Mouse (Mus musculus) stomach, postnatal 0 days (tissue): ENCODE data around the gene Ugt1a5. TPM values are rescaled to one million over a fixed set of nuclear protein-coding genes. Genes with fewer than 3 reads are reported as not detected.
"Not testable (repeated sequence)": the region's sequence is repeated elsewhere in the genome, so short reads cannot be mapped to it uniquely, and the experiment has no call there.

Source experiments
- ATAC-seq: fragments of 200-750 bp; cut with Nextera tagmentation; 2 replicates; pipeline ENCODE4 v1.8.0; 2017; ENCODE audit not compliant: low FRiP score, low TSS enrichment
- DNase-seq: peaks from one replicate; pipeline ENCODE4 v3.0.0-alpha.2; 2016; ENCODE audit warnings: low spot score
- H3K27ac ChIP-seq: fragments of 300-500 bp; sonication (generic); replicated peaks from 2 replicates; pipeline ENCODE4 v1.5.1; 2014; ENCODE audit warnings: mild to moderate bottlenecking, control low read depth
- H3K27me3 ChIP-seq: fragments of 300-500 bp; sonication (generic); 2 replicates; pipeline ENCODE4 v1.6.1; 2014; ENCODE audit warnings: low read length; ENCODE audit not compliant: control insufficient read depth, insufficient read depth
- H3K36me3 ChIP-seq: fragments of 300-500 bp; sonication (generic); 2 replicates; pipeline ENCODE4 v1.6.1; 2014; ENCODE audit warnings: low read length, mixed read lengths; ENCODE audit not compliant: control insufficient read depth, insufficient read depth
- H3K4me1 ChIP-seq: fragments of 300-500 bp; sonication (generic); replicated peaks from 2 replicates; pipeline ENCODE4 v1.6.1; 2014; ENCODE audit warnings: antibody characterized with exemption; ENCODE audit not compliant: control insufficient read depth, insufficient read depth
- H3K4me2 ChIP-seq: fragments of 300-500 bp; sonication (generic); replicated peaks from 2 replicates; pipeline ENCODE4 v1.6.1; 2014; ENCODE audit warnings: low read depth, mild to moderate bottlenecking, control low read depth, moderate library complexity
- H3K4me3 ChIP-seq: fragments of 300-500 bp; sonication (generic); 2 replicates; pipeline ENCODE4 v1.5.1; 2014; ENCODE audit warnings: low read depth, low read length, control low read depth
- H3K9ac ChIP-seq: fragments of 300-500 bp; sonication (generic); 2 replicates; pipeline ENCODE4 v1.6.1; 2014; ENCODE audit warnings: mild to moderate bottlenecking, low read length, control low read depth, mixed read lengths
- H3K9me3 ChIP-seq: fragments of 300-500 bp; sonication (generic); 2 replicates; pipeline ENCODE4 v1.6.1; 2016; ENCODE audit warnings: low read length; ENCODE audit not compliant: control insufficient read depth
- CTCF ChIP-seq: IDR thresholded peaks from 2 replicates; pipeline ENCODE4 v1.5.1; 2016; ENCODE audit warnings: antibody characterized with exemption, low read depth, mild to moderate bottlenecking, moderate library complexity
- EP300 ChIP-seq: optimal IDR thresholded peaks from 2 replicates; pipeline ENCODE3; 2016; ENCODE audit warnings: antibody characterized with exemption
- WGBS: fragments of 180-500 bp; shearing (Covaris S2); extraction: QIAGEN DNeasy Blood & Tissue Kit; methylation state at CpG from one replicate; pipeline ENCODE4 v1.1.7; 2014; 5-methylcytosine and 5-hydroxymethylcytosine counted together
- polyA plus RNA-seq: library from polyadenylated mRNA; unstranded; fragments of >200 nt; fragmentation: Nextera tagmentation; extraction: Ambion mirVana; gene quantifications from 2 replicates; pipeline ENCODE4 v1.2.1, GENCODE M21; 2015

Ugt1a5 gene
- not detected in 2 replicates for polyA plus RNA-seq

DNA sequence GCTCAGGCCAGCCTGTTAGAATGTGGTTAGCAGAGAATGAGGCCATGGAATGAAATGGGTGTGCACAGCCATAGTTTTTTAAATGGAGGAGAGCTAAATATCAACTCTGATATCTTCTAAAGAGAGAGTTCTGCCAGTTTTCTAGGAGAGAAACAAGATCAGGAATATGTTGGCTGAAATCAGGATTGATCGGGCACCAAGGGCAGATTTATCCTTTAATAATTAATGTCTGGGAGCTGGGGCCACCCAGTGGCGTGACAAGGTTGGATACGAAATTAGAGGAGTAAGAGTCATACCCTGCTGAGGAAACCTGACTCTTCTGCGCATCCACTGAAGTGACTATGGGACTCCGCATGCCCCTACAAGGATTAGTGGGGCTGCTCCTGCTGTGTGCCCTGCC, at the start of gene Ugt1a5:
Ugt1a5 (plus strand) TSS at position 302 of the 400 bp plus-strand sequence.
- H3K4me1 ChIP-seq = no peaks in the 10 kb centered on the region
- no peak within 1 kb of the TSS for H3K27ac ChIP-seq
- no peaks in the 10 kb centered on the region for H3K36me3 ChIP-seq
- no peak within 1 kb of the TSS for H3K9ac ChIP-seq
- H3K4me3 ChIP-seq = no peak within 1 kb of the TSS
- no peaks in the 10 kb centered on the region for H3K9me3 ChIP-seq
- 88% methylated on average over 5 of the region's 5 CpGs for WGBS
- TF ChIP-seq EP300 (no peak), CTCF (no peak)
- DNase-seq = no peak
- no peak for ATAC-seq
- H3K4me2 ChIP-seq = no peak within 1 kb of the TSS
- no peaks in the 10 kb centered on the region for H3K27me3 ChIP-seq

DNA sequence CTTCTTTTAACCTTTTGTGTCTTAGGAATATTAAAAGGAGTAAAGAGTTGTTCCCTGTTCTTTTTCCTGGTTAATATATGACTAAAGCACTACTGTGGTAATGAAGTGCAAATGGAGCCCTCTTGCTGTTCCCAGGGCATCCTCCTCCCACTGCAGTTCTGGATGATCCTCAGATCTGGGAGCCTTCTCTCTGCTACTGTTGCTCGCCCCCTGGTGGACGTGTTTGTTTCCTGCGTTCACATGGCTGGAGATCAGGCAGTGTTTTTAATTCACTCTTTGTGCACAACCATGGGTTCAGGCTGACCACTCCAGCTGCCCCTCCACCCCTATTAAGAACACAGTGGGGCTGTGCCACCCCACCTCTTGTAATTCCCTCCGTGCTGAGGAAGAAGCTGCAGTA, 45.3 kb upstream of the Ugt1a5 start:
- not testable (repeated sequence) for H3K27ac ChIP-seq, DNase-seq, H3K9ac ChIP-seq, H3K4me1 ChIP-seq, H3K4me2 ChIP-seq, H3K4me3 ChIP-seq, H3K36me3 ChIP-seq, H3K27me3 ChIP-seq, H3K9me3 ChIP-seq
- peak; percentile 62 for TF ChIP-seq CTCF
- 15% methylated on average over 4 of the region's 4 CpGs for WGBS
- peak; percentile 56 for ATAC-seq

DNA sequence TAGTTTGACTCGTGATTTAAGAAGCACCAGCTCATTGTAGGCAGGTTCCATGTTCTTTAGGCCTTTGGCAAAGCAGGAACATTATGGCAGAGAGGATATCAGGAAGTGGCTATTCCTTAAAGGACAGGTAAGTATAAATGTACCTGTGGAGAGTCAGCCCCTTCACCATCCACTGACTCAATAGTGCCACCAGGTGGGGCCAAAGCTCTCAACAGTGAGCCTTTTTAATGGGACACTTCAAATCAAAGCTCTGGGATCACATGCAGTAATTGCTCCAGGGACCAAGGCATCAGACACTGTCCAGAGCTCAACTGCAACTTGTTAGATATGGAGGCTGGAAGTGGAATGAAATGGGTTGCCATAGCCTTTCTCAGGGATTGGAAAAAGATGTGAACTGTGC, 44.3 kb upstream of the Ugt1a5 start:
- not testable (repeated sequence) for H3K9me3 ChIP-seq, H3K4me3 ChIP-seq, H3K36me3 ChIP-seq, H3K4me2 ChIP-seq, H3K4me1 ChIP-seq, H3K27me3 ChIP-seq, H3K27ac ChIP-seq, H3K9ac ChIP-seq
- TF ChIP-seq CTCF = peak; percentile 71
- no CpG with 5 or more reads among the region's 1 CpGs for WGBS
- ATAC-seq (peak; percentile 68; the same call in 1 of the 2 replicates), DNase-seq (peak; percentile 66)

DNA sequence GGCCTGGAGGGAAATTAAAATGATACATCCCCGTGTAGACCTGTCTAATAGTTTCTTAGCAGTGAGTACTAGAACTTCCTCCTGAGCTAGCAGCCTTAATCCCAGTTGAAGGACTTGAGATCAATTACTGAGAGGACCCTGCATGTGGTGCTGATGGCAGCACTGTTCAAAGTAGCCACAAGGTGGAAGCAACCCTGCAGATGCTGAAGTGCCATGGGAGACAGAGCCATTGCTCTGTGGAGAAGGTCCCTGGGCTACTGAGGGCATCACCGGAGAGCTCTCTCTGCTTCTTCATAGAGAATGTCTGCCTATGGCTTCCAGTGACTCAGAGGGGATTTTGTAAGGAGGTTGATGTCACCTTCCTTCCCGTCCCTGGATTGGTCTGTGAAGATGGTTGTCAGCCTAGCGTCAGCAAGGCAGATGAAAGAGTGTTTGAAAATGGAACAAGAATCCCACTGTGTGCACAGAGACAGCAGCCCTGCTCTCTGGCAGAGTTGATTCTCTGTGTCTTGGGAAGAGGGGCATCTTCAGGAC, 39.9 kb upstream of the Ugt1a5 start:
- not testable (repeated sequence) for ATAC-seq

DNA sequence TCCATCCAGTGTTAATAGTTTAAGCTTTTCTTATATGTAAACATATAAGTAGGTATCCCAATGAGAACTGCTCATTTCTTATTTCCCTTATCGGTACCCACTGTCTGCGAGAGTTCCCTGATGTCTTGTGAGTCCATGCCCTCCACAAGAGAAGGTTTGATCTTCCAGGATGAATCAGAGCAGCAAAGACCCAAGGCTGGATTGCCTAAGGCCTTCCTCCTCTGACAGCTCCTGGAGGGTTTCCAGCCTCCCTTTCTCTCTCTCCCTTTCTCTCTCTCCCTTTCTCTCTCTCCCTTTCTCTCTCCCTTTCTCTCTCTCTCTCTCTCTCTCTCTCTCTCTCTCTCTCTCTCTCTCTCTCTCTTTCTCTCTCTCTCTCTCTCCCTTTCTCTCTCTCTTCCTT, 36.7 kb upstream of the Ugt1a5 start:
- not testable (repeated sequence) for H3K4me1 ChIP-seq, DNase-seq, ATAC-seq, H3K27me3 ChIP-seq, H3K4me3 ChIP-seq, H3K4me2 ChIP-seq, H3K36me3 ChIP-seq, H3K9ac ChIP-seq, H3K27ac ChIP-seq, H3K9me3 ChIP-seq
- WGBS = 65% methylated on average over 2 of the region's 2 CpGs

More for the DNA sequence above, 39.9 kb upstream of the Ugt1a5 start:
- H3K4me1 ChIP-seq, H3K27ac ChIP-seq, H3K9ac ChIP-seq, H3K4me2 ChIP-seq, H3K27me3 ChIP-seq, H3K9me3 ChIP-seq, H3K36me3 ChIP-seq, H3K4me3 ChIP-seq, DNase-seq: not testable (repeated sequence)
- 64% methylated on average over 3 of the region's 4 CpGs for WGBS
- peak; percentile 65 for TF ChIP-seq CTCF

DNA sequence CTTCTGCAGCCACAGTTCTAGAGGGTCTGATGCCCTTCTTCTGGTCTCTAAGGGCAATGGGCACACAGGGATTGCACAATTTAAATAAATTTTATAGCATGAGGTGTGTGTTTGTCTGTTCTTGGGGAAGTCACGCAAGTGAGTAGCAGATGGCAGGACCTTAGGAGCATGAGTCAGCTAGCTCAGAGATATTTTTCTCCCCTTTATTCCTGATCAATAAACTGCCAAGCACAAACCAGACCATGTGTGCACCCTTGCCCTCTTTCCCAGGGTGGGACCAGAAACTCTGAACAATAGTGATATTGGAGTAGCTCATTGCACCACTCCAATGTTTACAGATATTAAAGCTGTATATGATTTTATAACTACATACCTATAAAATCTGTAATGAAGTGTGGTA, 35.6 kb upstream of the Ugt1a5 start:
- not testable (repeated sequence) for H3K4me2 ChIP-seq, H3K36me3 ChIP-seq, H3K27me3 ChIP-seq, H3K4me3 ChIP-seq, H3K9me3 ChIP-seq, H3K4me1 ChIP-seq, H3K9ac ChIP-seq, H3K27ac ChIP-seq
- 54% methylated on average over 1 of the region's 1 CpGs for WGBS
- DNase-seq (peak; percentile 42), ATAC-seq (peak; percentile 61)
